Mouse (Mus musculus): Measurements from ENCODE around the gene Zfp617. TPM values are rescaled to one million over a fixed set of nuclear protein-coding genes. Genes with fewer than 3 reads are reported as not detected.
"Not testable (repeated sequence)": the region's sequence is repeated elsewhere in the genome, so short reads cannot be mapped to it uniquely, and the experiment has no call there.

Zfp617 gene
- polyA plus RNA-seq, 1 experiment, result 20.5 TPM

DNA sequence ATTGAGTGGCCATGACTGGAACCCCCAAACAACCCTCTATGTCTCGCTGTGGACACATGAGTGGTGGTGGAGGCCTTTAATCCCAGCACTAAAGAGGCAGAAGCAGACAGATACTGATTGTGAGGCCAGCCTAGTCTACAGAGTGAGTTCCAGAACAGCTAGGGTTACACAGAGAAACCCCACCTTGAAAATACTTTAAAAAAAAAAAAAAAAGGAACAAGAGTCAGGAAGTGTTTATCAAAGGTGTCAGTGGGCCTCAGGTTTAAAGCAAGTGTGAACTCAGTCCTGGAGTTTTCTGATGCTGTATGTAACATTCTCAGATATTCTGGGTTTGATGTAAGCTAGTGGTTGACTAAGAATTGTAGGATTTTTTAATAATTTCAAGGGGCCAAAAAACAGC, 44.1 kb downstream of the Zfp617 start:
- no peak for DNase-seq (ENCODE audit: low spot score)

- not testable (repeated sequence) for DNase-seq (ENCODE audit: low spot score)
These were observed 44.7 kb downstream of the Zfp617 start for GRCm38 (mm10) chr8:71952961-71953700.

- no peak for DNase-seq (ENCODE audit: low spot score)
These were observed 46.2 kb downstream of the Zfp617 start for GRCm38 (mm10) chr8:71954666-71955065.

- DNase-seq (ENCODE audit: low spot score), result no peak
These were observed 52.0 kb downstream of the Zfp617 start for GRCm38 (mm10) chr8:71960483-71960882.

- DNase-seq (ENCODE audit: low spot score), result no peak
These were observed 53.4 kb downstream of the Zfp617 start for GRCm38 (mm10) chr8:71961796-71962195.

DNA sequence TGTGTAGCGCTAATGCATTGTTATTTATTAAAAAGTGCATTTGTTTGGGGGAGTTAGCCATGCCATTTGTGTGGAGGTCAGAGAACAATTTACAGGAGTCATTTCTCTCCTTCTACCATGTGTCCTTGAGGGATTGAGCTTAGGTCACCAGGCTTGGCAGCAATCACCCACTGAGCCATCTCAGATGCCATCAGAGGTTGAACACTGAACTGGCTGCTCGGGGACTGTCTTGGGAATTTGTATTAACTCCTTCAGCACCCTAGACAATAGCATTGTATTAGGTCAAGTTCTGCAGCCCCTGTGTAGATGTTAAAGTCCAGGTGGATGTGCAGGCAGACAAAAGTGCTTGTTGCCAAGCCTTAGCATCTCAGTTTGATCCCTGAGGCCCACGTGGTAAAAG, 55.6 kb downstream of the Zfp617 start:
- DNase-seq (ENCODE audit: low spot score), result no peak

- no peak for DNase-seq (ENCODE audit: low spot score)
These were observed 56.7 kb downstream of the Zfp617 start for GRCm38 (mm10) chr8:71965166-71965565.

- DNase-seq (ENCODE audit: low spot score), result no peak
These were observed 58.0 kb downstream of the Zfp617 start for GRCm38 (mm10) chr8:71966411-71966810.

- no peak for DNase-seq (ENCODE audit: low spot score)
These were observed 58.8 kb downstream of the Zfp617 start for GRCm38 (mm10) chr8:71967261-71967660.

DNA sequence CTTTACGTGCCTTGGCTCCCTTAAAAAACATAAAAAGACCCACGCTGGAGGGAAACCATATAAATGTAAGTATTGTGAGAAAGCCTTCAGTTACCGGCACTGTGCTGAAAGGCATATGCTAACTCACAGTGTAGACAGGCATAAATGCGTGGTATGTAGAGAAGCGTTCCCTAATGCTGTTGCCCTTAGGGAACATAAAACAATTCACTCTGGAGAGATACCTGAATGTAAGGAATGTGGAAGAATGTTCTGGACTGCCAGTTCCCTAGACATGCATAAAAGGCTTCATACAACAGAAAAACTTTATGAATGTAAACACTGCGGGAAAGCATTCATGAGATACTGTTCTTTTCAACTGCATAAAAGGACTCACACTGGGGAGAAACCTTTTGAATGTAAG, 59.7 kb downstream of the Zfp617 start:
- no peak for DNase-seq (ENCODE audit: low spot score)

DNA sequence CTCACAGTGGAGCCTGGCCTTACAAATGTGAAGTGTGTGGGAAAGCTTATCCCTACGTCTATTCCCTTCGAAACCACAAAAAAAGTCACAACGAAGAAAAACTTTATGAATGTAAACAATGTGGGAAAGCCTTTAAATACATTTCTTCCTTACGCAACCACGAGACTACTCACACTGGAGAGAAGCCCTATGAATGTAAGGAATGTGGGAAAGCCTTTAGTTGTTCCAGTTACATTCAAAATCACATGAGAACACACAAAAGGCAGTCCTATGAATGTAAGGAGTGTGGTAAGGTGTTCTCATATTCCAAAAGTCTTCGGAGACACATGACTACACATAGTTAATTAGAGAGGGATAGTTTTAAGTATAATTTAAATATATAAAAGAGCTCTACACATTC, 60.2 kb downstream of the Zfp617 start:
- DNase-seq (ENCODE audit: low spot score), result no peak

DNA sequence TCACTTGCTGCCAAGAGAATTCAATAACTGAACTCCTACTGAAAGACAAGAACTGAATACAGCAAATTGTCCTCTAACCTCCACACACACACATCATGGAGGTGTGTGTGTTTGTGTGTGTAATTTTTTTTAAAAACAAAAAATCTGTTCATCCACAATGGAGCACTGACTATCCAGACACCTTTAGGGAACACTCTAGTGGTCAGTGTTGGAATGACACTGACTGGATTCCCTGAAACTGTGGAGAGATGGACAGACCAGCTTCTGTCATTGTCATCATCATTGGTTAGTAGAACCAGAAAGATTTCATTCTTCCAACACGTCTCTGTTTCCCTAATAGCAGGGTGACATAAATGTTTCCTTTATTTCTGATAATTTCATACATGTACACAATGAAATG, 63.5 kb downstream of the Zfp617 start:
- DNase-seq (ENCODE audit: low spot score), result no peak

- no peak for DNase-seq (ENCODE audit: low spot score)
These were observed 65.8 kb downstream of the Zfp617 start for GRCm38 (mm10) chr8:71974211-71974610.

GRCm38 (mm10) chr8:71981032-71981431, 72.6 kb downstream of the Zfp617 start:
- no peak for DNase-seq (ENCODE audit: low spot score)

DNA sequence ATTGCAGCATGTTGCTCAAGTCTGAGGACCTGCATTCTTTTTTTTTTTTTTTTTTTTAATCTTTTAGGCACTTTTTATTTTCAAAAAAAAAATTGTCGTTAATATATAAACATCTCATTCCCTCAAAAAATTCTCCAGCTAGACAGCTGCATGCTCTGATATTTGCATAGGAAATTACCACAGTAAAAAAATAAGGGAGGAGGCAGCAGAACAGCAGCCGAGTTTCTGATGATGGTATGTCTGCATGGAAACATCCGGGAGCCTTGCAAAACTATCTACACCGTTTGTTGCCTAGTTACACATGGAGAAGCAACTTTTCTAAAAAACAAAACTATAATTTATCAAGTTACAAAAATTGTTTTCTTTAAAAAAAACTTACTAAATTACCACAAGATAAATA, 73.0 kb downstream of the Zfp617 start:
- DNase-seq (ENCODE audit: low spot score), result no peak

Other genes starting within 250 kb of the Zfp617 start
- gene Unc13a, start 236.9 kb upstream of the Zfp617 start, polyA plus RNA-seq (2012; rRNA removed), result 0.44 and 0.47 TPM in 2 replicates
- 14.9 and 17.1 TPM in 2 replicates for gene Jak3, start 232.3 kb upstream of the Zfp617 start, polyA plus RNA-seq (2012; rRNA removed)
- 7.7 and 11.7 TPM in 2 replicates for gene Insl3, start 219.4 kb upstream of the Zfp617 start, polyA plus RNA-seq (2012; rRNA removed)
- 4.8 and 7.4 TPM in 2 replicates for gene B3gnt3, start 206.8 kb upstream of the Zfp617 start, polyA plus RNA-seq (2012; rRNA removed)
- gene Fcho1, start 182.9 kb upstream of the Zfp617 start, polyA plus RNA-seq (2012; rRNA removed), result 4.5 and 5.3 TPM in 2 replicates
- 2.0 and 2.7 TPM in 2 replicates for gene Zfp709, start 26.6 kb upstream of the Zfp617 start, polyA plus RNA-seq (2012; rRNA removed)
- 2.1 and 2.6 TPM in 2 replicates for gene Zfp882, start within 50 bp of the Zfp617 start, polyA plus RNA-seq (2012; rRNA removed)
- gene Zfp961, start 42.4 kb downstream of the Zfp617 start, polyA plus RNA-seq (2012; rRNA removed), result 18.9 and 21.7 TPM in 2 replicates
- gene Cyp4f18, start 101.0 kb downstream of the Zfp617 start, polyA plus RNA-seq (2012; rRNA removed), result 3.6 TPM in 2 replicates
- not detected in 2 replicates for gene Olfr372, start 132.6 kb downstream of the Zfp617 start, polyA plus RNA-seq (2012; rRNA removed)
- not detected in 2 replicates for gene Olfr373, start 174.5 kb downstream of the Zfp617 start, polyA plus RNA-seq (2012; rRNA removed)
- gene Olfr374, start 198.4 kb downstream of the Zfp617 start, polyA plus RNA-seq (2012; rRNA removed), result not detected in 2 replicates
- 200 and 234 TPM in 2 replicates for gene Tpm4, start 226.3 kb downstream of the Zfp617 start, polyA plus RNA-seq (2012; rRNA removed)

Data from urinary bladder, adult 2 months (tissue).